Mouse (Mus musculus) CD4-positive helper T cell, adult 2 months (primary cell): ENCODE measurements at regions not wholly inside any gene's neighbourhood (a gene's known extent, or its start where the extent isn't known, plus 50 kb on each side); places are given as distances from the start of the nearest gene placed in this dataset.

ENCODE experiments used
- DNase-seq: peaks from one replicate; pipeline ENCODE4 v3.0.0-alpha.2; 2012; ENCODE audit warnings: low read depth, missing footprints, low spot score

GRCm38 (mm10) chr1:138343451-138343850, 69.9 kb downstream of the Atp6v1g3 start:
- no peak for DNase-seq

GRCm38 (mm10) chr1:138344920-138345319, 71.4 kb downstream of the Atp6v1g3 start:
- DNase-seq, result no peak

- no peak for DNase-seq
These were observed 72.5 kb downstream of the Atp6v1g3 start for GRCm38 (mm10) chr1:138345992-138346391.

GRCm38 (mm10) chr1:138346904-138347303, 73.4 kb downstream of the Atp6v1g3 start:
- DNase-seq, result no peak

GRCm38 (mm10) chr1:138348447-138348846, 74.9 kb downstream of the Atp6v1g3 start:
- peak; percentile 65 for DNase-seq

GRCm38 (mm10) chr1:138349099-138349498, 75.6 kb downstream of the Atp6v1g3 start:
- DNase-seq, result no peak

GRCm38 (mm10) chr1:138356407-138356806, 82.9 kb downstream of the Atp6v1g3 start:
- no peak for DNase-seq

- no peak for DNase-seq
These were observed 89.3 kb downstream of the Atp6v1g3 start for GRCm38 (mm10) chr1:138362684-138363472.

GRCm38 (mm10) chr1:138369953-138370482, 96.5 kb downstream of the Atp6v1g3 start:
- no peak for DNase-seq

- no peak for DNase-seq
These were observed 97.9 kb downstream of the Atp6v1g3 start for GRCm38 (mm10) chr1:138371474-138371873.

GRCm38 (mm10) chr1:138384146-138384545, 110.6 kb downstream of the Atp6v1g3 start:
- DNase-seq, result no peak

- DNase-seq, result no peak
These were observed 111.8 kb downstream of the Atp6v1g3 start for GRCm38 (mm10) chr1:138385156-138385841.

- no peak for DNase-seq
These were observed 112.5 kb downstream of the Atp6v1g3 start for GRCm38 (mm10) chr1:138386001-138386400.

GRCm38 (mm10) chr1:138388634-138389033, 115.1 kb downstream of the Atp6v1g3 start:
- no peak for DNase-seq

GRCm38 (mm10) chr1:138389676-138390075, 116.1 kb downstream of the Atp6v1g3 start:
- DNase-seq, result no peak

GRCm38 (mm10) chr1:138418610-138419009, 145.1 kb downstream of the Atp6v1g3 start:
- no peak for DNase-seq

GRCm38 (mm10) chr1:138427416-138427815, 153.9 kb downstream of the Atp6v1g3 start:
- no peak for DNase-seq
